Mouse (Mus musculus): ENCODE data around the gene Kmt2c. TPM values are rescaled to one million over a fixed set of nuclear protein-coding genes. Genes with fewer than 3 reads are reported as not detected.

The Kmt2c gene
- total RNA-seq (2021): 61.9 and 69.2 TPM in 2 replicates
- long read RNA-seq, partial matches to known transcripts: 4 of 11 reads
- long read RNA-seq, other reads (novel, unspliced or antisense): 7 of 11 reads

DNA sequence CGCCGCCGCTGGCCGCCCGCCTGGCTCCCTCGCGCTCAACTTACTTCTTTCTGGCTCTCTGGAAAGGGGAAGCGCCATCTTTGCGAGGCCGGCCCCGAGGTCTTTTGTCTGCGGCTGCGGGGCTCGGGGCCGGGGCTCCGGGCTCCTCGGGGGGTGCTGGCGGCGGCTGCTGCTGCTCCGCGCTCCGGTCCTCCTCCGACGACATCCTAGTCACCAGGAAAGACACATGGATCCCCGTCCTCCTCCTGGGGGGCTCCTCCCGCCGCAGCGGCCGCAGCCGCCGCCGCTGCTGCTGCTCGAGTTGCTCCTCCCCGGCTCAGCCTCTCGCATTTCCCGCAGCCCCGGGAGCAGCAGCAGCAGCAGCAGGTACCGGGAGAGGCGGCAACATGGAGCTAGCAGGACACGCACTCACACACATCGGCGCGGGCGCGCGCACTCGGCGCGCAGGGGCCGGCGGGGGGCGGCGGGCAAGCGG, at the start of gene Kmt2c:
Kmt2c (minus strand) TSS at position 438 of the 475 bp plus-strand sequence.
- no peak for DNase-seq

DNA sequence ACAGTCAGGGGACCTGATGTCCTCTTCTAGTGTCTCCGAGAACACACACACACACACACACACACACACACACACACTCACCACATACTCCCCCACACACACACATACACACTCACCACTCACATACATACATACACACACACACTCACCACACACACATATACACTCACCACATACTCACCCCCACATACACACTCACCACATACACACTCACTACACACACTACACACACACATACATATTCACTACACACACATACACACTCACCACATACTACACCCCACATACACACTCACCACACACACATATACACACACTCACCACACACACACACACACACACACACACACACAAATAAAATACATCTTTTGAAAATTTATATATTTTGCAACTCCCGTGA, 48.3 kb upstream of the Kmt2c start:
- DNase-seq: no peak

DNA sequence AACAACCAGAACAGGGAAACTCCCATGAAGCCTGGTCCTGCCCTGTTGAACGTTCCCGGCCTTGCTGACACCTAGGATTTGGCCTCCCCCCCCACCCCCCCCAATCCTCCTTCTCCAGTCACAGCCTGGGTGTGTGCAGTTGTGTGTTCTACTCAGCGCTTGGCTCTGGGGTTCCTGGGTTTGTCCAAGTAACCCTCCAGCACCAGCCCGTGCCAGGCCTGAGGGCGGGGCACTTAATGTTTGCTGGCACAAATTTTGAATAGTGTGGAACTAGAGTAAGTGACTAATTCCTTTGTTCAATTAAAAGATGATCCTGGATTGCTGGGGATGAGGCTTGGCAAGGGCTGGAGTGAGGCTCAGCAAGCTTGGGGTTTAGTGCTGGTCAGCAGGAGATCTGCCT, 46.0 kb upstream of the Kmt2c start:
- DNase-seq: peak; percentile 8

DNA sequence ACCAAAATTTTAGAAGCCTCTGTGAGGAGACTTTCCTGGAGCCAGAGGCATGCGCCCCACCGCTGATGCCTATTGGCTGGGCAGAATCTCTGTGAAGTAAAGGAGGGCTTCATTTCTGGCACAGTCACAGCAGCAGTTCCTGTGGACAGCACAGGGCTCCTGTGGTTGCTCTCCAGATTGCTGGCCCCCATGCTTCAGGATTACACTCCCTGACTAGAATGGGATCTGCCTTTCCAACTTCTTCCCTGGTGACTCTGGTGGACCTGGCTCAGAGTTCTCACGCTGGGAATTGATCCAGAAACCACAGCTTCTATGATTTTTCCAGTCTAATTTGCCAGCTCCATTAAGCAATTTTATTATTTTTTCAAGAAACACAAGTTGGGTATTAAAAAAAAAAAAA, 45.5 kb upstream of the Kmt2c start:
- peak; percentile 13 for DNase-seq

DNA sequence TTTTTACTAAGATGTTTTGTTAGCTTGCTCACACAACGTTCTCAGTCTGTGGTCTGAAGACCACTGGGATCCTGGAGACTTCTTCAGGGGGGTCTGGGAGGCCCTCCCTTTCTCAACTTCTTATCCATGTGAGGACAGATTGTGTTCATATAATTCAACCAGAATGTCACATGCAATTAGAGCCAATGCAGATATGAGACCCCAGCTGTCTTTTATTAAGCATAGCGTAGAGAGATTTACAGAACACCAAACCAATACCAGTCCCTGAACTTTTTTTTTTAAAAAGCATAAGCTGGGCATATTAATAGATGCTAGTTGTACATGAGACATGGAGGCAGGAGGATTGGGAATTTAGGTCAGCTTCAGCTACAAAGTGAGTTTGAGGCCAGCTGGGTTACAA, 43.1 kb upstream of the Kmt2c start:
- no peak for DNase-seq

DNA sequence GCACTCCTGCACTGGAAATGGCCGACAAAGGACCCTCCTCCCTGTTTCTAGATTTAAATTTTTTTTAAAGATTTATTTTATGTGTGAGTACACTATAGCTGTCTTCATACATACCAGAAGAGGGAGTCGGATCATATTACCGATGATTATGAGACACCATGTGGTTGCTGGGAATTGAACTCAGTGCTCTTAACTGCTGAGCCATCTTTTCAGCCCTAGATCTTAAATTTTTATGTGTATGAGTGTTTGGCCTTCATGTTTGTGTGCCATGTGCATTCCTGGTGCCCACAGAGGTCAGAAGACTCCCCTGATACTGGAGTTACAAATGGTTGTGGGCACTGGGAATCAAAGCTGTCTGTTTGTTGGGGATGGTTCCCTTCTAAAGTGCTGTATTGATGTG, 42.3 kb upstream of the Kmt2c start:
- no peak for DNase-seq

DNA sequence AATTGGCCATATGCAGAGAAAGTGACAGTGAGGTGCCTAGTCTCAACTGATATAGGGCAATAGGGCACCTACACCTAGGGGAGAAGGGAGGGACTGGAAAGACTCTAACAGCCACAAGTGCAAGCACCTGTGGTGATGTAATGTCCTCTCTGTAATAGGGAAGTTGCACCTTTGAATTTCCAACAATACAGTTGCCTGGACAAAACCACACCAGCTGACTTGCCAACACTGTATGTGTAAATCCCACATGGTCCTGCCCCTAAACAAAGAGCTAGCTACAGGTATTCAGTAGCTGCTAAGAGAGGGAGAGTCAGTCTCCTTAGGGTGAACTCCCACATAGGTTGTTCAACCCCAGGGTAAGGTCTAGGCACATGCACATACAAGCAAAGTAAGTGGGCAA, 41.8 kb upstream of the Kmt2c start:
- no peak for DNase-seq

DNA sequence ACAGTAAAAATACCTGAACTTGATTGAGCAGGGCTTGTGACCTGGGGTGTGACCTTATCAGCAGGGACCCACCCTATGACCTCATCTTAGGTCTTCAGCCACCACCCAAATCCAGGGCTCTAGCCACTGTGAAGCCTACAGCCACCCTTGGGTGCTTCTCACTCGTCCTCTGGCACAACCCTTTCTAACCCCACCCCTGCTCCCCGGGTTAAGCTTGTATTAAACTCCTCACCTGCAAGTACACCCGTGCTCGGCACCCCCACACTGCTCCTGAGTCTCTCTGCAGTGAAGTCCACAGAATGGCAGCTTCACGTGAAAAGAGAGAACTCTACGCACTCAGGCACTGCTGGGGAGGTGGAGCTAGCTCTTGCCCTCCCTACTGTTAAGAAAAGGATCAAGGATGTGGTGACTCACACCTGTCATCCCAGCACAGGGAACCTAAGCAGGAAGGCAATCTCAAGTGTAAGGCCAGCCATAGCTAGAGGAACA, 38.4 kb upstream of the Kmt2c start:
- DNase-seq: no peak

DNA sequence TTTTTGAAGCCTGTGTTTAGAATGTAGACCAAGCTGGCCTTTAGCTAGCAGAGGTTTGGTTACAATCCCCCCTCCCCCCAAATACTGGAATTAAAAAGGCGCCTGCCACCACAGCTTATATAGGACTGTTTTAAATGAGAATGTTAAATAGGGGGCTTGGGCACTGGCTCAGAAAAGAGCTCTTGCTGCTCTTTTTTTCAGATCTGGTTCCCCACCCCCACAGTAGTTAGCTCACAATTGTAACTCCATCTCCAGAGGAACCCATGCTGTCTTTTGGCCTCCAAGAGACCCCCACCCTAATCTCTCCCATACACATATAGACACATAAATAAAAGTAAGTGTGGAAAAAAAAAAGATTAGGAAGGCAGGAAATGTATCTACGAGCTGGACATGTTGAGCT, 37.9 kb upstream of the Kmt2c start:
- no peak for DNase-seq

DNA sequence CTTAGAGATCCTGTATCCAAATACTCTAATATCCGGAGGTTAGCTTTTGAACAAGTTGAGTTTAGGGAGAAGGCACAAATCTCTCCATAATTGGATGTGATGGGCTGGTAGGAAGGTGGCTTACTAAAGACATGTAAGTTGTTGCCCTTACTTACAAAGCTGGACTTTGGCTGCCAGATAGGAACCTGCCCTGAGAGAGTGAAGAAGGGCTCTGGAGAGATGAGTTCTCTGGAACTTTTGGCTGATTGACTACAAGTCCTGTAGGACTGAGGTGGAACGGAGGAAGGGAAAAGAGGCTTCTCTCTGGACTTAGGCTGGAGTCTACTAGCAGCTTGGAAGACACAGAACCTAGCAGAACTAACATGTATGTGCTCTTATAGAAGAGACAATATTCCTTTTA, 37.0 kb upstream of the Kmt2c start:
- DNase-seq: no peak

DNA sequence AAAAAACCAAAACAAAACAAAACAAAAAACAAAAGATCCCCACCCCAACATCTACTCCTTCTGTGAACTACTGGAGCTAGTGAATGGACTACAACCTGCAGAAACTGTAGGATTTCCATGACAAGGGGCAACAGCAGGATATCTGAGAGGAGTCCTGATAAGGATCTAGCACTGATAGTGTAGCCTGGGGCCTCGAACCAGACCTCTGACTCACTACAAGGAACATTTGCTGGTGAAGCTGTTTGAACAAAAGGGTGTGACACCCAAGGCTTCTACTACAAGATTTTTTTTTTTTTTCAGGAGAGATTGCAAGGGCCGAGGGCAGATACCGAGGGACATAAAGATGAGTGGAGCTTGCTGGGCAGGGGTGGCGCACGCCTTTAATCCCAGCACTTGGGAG, 34.7 kb upstream of the Kmt2c start:
- DNase-seq: no peak

DNA sequence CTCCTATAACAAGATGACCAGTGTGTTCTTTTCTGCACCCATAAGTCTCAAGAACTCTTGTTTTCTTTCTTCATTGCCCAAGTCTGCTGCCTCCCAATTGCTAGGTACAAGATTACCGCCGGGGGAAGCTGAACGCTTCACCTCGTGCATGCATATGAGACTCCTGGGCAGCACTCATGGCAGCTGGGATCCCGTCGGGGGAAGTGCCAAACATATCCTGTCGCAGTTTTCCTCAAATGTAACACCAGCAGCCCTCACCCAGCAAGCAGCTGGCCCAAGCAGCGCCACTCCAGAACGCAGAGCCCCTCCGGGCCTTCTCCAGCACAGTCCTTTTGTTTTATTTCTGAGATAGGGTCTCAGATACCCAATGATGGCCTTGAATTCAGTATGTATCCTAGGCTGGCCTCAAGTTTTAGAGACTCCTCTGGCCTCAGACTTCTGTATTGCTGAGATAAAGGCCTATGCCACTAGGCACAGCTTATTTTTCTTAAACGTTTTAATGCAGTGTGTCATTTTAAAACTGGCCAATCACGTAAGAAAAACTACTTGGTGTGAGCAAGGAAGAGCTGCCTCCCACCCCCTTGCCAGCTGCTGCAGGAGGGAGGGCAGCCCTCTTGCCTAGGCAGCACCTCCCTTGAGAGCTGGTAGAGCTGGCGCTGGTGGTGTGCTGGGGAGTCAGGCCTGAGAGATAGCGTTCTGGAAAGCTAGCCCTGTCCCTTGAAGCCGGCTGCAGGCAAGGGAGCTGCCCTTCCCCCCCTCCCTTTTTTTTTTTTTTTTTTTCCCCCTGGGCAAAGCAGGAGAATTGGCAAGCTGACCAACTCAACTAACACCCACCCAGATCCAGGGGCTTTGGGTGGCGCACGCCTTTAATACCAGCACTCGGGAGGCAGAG, 33.9 kb upstream of the Kmt2c start:
- peak; percentile 24 for DNase-seq

DNA sequence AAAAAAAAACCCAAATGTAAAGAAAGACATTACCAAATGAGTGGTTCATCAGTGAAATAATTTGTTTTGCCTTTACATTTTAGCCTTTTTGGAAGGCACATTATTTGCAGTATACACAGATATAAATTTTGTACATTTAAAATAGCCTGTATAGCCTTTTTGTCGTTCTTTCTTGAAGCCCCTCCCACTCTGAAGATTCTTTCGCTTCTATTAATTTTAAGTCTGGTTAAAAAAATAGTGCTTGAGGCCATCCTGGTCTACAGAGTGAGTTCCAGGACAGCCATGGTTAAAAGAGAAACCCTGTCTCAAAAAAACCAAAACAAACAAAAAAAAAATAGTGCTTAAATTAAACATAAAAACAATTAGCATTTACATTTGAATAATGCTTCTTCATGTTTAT, 32.0 kb upstream of the Kmt2c start:
- DNase-seq: no peak

DNA sequence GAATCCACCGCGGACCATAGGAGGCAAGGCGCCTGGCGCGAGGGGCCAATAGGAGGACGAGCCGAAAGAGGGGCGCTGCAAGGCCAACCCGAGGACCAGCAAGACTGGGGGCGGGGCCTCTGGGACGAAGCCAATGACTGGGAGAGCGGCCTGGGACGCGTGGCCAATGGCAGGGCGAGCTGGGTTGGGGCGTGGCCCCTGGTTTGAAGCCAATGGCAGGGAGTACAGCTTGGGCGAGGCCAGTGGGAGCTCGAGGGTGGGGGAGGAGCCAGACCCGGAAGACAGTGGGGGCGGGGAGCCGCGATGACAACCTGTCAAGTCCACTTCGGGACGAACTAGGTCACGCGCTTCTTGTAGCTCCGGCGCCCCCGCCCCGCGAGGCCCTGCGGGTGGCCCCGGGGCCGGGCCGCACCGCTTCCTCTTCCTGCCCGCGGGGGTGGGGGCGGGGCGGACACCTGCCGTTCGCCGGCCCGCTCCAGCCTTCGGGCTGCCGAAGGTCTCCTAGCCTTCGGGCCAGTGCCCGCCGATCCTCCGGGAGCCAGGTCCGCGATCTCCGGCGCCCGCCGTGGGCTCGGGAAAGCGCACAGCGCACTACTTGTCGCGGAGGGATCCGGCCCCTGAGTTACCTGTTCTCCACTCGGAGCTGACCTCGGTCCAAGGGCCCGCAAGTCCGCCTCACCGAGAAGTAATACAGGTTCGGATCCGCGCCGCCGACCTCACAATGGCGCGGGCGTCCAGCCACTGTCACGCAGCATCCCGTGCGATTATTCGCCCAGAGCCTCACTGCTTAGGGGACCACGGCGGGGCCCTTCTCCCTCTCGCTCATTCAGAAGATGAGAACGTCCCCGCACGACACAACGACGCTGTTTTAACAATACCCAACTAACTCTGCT, 31.2 kb upstream of the Kmt2c start:
- peak; percentile 100 for DNase-seq

DNA sequence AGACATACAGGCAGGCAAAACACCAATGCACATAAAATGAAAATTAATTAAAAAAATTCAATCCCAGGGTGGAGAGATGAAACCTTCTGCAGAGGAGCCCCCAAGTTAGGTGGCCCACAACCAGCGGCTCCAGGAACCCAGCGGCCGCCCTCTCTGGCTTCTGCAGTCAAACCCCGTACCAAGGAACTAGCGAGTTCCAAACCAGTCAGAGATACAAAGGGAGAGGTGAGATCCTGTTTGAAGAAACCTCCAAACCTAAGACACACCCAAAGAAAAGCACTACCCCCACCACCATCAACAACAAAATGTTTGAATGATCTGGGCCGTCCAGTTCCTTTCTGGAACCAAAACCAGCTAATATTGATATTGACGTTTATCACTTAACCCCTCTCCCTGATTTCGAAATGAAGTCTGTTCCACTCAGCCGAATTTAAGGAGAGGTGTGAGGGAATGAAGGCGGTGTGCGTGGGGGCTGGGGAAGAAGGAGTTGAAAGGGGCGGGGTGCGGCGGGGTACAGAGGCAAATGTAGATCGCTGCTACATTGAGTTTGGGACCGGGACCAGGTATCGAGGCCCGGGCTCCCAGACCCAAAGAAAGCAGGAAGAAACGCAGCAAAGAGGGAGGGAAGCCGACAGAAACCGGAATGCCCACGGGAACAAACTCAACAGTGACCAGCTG, 30.4 kb upstream of the Kmt2c start:
- DNase-seq: no peak

DNA sequence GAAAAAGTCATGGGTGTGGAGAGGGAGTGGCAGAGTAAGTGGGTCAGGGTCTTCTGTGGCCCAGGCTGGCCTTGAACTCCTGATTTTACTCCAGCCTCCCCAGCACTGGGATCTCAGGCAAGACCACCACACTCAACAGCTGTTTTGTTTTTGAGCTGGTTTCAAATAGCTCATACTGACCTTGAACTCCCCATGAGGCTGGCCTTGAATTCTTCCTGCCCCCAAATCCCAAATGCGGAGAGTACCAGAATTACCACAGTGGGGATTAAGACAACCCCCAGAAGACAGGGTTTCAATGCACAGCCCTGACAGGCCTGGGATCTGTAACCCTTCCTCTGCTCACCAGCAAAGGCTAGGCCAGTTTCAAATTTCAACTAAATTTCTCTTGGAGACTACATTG, 29.4 kb upstream of the Kmt2c start:
- DNase-seq: no peak

DNA sequence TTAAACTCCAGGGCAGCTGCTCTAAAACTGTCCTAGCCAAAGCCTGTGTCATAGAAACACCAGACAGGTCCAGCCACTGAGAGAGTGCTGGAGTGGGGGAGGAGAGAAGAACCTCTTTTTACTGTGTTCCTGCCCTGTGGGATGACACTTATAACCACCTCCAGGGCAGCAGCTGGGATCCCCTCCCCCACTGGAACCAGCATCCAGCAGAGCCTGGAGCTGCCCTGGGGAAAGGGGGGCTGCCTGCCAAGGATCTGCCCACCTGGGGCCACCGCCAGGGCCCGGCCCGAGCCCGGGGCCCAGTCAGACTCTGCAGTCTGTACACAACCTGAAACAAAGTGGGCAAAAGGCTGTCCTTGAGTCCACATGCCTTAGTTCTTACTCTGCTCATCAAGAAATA, 28.3 kb upstream of the Kmt2c start:
- peak; percentile 63 for DNase-seq

DNA sequence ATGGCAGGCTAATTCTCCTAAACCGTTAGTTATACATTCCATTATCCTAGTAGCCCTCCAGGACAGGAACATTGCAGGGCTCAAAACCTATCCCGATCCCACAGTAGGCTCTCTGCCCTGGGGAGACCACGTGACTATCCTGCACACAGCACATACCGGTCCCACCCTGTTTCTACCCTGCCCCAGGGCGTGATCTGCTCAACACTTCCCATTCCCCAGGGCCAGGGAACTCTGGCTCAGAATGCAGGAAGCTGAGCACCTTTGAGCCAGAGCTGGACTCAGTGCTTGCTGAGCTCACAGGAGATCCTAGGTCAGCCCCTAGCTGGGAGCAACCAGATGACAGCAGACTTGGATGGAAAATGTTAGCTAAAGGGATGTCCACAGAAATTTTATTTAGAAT, 27.5 kb upstream of the Kmt2c start:
- DNase-seq: peak; percentile 9

DNA sequence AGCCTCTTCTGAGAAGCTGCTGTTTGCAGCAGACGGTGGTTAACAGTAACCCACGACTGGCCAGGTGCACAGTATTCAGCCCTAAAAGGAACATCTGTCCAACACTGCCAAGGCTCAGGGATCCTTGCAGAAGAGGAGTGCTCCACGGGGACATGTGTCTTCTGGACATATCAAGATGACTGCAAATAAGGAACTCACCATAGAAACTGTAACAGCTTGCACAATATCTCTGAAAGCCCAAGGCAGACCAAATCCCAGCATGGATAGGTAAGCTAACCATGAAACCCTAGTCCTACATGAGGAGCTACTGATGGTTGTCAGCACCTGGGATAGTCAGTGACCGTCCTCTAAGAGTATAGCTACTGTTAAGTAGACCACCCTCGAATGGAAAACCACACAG, 22.9 kb upstream of the Kmt2c start:
- no peak for DNase-seq

DNA sequence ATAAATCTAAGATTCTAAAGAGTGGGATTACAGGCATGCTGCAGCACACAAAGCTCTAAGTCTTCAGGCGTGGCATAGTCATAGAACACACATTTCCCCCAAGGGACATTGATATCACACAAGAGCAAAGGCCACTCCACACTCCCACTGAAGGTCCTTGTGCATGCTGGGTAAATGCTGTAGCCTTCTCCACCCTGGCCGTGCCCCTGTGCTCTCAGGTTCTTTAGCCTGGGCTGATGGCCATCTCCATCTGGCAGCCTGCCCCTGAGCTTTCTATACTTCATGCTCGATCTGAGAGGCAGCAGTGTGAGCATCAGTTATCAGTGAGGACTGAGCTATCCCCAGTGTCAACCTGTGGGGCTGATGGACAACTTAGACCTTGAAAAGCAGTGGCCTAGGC, 21.2 kb upstream of the Kmt2c start:
- no peak for DNase-seq

DNA sequence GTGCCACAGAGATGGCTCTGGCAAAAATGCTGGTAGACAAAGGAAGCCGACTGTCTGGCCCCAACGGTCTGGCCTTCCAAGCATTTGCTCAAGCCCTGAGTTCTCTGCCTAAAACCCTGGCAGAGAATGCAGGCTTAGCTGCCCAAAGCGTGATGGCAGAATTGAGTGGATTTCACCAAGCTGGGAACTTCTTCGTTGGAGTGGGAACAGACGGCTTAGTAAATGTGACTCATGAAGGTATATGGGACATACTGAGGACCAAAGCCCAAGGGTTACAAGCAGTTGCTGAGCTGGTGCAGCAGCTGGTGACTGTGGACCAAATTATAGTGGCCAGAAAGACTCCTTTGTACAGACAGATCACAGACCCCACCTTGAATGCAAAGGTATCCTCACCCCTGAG, 19.0 kb upstream of the Kmt2c start:
- no peak for DNase-seq

DNA sequence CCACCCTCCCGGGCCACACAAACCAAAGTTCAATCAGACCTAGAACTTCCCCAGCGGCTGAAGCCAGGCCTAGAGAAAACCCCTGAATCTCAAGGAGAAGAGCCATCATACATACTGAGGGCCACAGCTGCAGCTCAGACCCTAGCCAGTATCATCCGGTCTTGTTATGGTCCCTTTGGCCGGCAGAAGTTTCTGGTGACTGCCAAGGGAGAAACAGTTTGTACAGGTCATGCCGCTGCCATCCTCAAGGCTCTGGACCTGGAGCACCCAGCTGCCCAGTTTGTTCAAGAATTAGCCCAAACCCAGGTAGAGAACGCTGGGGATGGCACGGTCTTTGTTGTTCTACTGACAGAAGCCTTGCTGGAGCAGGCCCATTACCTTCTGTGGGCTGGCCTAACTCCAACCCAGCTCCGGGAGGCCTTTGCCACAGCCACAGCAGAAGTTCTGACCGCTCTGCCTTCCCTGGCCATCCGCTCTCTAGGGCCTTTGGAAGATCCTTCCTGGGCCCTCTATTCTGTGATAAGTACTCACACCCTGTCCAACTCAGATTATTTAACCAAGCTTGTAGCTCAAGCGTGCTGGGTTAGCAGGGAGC, 17.8 kb upstream of the Kmt2c start:
- no peak for DNase-seq
